Mouse (Mus musculus): ENCODE data around the gene Mvb12b. TPM values are rescaled to one million over a fixed set of nuclear protein-coding genes. Genes with fewer than 3 reads are reported as not detected.
A peak's percentile ranks its signal among the peaks of the same experiment; 100 is the strongest.

The Mvb12b gene
- total RNA-seq, 2 experiments from 2014 or later = 18.1 to 19.1 TPM

DNA sequence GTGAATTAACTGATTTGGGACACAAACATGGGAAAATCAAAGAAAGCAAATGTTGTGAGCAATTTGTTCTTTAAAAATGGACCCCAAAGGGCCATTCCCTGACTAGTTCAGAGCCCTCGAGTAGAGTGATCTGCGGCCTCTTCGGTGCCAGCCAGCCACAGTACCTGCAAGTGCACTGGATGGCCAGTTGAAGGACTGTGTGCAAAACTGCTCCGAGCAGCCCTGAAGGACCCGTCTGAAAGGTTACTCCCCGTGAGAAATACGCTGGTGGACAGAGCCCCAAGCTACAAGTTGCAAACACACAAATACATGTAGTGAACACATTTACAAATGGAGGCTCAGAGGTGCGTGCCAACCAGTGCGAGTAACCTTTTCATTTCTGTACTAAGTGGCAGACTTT lies 98.0 kb downstream of the Mvb12b start:
- DNase-seq = no peak
- intact Hi-C loops (cut with DNase I) = no loop called here

DNA sequence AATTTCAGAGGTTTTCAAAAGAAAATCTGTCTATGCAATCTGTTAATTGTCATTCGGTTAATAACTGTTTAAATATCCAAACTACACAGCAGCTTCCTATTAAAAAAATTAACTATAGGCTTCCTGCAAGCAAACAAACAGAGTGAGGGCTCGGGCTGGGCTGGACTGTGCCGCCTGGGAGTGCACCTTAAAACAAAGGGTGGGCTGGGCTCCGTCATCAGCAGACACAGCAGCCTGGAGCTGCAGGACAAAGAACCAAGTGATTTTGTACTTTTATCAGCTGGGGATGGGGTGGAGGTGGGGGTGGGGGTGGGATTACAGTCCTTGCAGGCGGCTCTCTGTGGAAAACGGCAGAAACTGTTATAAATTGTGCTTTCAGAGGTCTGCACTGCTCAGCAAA lies 98.5 kb downstream of the Mvb12b start:
- intact Hi-C loops (cut with DNase I) = no loop called here
- DNase-seq = no peak

DNA sequence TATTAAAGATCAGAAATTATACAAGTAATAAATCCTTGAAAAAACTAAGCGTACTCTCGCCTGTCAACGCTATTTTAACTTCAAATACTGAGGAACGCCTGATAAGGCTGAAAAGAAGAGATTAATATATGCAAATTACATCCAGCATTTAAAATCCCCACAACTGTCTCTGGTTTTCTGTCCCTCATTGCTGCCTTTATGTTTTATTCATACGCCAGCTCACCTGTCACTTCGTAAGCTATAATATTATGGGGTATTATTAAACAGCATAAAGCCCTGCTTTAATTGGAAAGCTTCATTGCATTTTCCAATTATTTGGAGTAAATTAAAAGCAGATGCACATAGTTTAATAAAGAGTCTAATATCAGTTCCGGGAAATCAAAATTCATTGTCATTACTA lies 98.9 kb downstream of the Mvb12b start:
- intact Hi-C loops (cut with DNase I) = no loop called here
- no peak for DNase-seq

DNA sequence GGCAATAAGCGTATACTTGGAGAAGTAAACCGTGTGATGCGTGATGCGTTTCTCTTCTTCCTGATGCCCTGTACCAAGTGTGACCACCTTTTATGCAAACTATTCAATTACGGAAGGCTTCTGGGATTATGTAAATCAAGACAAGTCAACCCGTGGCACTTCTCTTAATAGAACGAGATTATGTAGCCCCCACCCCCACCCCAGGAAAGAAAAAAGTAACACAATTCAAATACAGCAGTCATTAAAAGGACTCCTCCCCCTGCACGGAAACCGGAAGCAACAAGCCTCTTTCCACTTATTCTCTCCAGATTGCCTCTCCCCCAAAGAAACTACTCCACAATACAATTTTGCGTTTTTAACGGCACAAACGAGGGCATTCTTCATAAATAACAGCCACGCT lies 99.6 kb downstream of the Mvb12b start:
- DNase-seq = no peak
- intact Hi-C loops (cut with DNase I) = no loop called here

DNA sequence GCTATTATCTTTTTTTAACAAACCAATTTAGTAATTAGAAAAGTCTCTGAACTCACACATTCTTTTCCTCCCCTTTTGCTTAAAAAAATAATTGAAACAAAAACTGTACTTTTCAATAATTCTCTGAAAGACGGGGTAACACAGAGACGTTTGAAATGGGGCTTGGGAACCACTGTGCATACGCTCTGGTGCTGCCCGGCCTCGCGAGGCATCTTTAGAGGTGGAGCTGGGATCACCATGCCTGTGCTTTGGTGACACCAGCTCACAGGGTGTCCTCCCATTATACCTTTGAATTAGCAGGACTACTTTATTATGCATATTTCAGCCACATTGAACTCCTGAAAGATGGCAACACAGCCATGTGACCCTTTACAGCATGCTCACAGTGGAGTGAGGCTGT lies 101.7 kb downstream of the Mvb12b start:
- intact Hi-C loops (cut with DNase I) = no loop called here
- DNase-seq = no peak

DNA sequence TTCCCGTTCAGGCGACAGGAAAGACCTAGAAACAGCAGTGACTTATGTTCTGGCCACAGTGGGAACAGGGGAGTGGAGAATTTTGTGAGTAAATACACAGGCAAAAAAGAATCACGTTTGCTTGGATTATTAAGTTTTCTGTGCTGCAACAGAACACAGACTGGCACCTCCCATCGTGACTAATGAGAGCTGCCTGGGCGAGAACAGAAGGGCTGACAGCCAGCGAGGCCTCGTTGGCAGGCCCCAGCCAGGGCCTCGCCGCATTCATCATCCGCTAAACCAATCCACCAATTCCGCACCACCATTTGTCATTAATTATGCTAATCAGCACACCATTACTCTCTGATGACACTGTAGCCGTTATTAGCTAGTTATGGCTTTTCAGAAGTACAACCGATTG lies 102.2 kb downstream of the Mvb12b start:
- intact Hi-C loops (cut with DNase I) = no loop called here
- no peak for DNase-seq

DNA sequence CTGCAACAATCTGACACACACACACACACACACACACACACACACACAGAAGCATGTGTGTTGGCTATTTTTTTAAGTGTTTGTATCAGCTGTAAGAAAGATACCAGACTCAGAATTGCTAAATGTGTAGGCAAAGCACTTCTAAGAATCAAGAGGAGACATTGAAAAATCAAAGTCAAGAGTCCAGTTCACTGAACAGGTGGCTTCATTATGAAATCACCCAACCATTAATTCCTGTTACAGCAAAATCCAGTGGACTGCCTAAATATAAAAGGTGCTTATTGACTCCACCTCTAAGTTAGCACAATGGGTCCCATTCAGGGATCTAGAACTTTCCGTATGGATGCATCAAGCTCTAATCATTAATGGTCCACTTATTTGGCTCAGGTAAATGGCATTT lies 103.0 kb downstream of the Mvb12b start:
- intact Hi-C loops (cut with DNase I) = no loop called here
- no peak for DNase-seq

DNA sequence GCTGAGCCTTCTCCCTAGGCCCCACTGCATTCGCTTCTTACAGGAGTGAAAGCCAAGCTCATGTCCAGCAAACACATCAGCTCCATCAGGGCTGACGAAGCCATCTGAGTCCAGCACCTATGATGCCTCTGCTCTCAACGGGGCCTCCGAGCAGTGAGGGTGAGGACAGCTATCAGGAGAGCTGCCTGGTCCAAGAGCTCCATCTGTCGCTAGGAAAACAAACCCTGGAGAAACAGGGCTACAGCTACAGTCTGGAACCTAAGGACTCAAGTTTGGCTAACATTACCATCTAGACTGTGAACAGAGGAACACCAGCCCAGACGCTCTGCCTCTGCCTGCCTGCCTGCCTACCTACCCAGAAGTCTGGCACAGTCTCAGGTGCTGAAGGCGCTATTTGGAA lies 104.3 kb downstream of the Mvb12b start:
- intact Hi-C loops (cut with DNase I) = no loop called here
- DNase-seq = peak; percentile 13 to 14

DNA sequence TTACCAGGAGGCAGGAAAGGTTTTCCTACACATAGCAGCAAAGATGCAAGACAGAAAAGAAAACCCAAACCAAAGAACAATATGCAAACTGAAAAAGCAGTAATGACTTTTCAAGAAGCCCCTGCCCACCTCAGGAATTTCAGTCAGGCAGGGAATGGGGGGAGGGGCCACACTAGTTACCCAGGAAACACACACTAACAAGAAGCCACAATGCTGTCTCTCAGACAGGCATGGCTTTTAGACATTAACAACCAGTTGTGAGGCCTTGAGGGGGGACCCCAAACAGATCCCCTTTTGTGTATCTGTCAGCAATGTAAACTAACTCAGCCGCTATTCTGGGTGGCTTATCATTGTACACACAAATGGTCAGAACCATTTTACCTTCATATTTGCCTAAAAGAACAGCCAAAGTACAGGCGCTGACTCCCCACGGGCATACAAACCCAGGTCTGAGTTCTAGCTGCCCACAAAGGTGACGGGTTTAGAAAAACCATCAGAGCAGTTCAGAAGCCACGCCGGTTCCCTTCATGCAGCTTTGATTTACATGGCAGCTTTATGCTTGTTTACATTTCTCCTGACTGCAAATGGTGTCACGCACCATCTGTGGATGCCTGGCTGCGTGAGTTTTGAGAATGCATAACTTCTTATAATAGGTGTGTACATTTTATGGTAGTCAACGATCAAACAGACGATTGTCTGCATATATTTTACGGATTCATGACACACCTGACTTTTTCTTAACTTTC lies 105.9 kb downstream of the Mvb12b start:
- DNase-seq = no peak
- intact Hi-C loops (cut with DNase I) = no loop called here

DNA sequence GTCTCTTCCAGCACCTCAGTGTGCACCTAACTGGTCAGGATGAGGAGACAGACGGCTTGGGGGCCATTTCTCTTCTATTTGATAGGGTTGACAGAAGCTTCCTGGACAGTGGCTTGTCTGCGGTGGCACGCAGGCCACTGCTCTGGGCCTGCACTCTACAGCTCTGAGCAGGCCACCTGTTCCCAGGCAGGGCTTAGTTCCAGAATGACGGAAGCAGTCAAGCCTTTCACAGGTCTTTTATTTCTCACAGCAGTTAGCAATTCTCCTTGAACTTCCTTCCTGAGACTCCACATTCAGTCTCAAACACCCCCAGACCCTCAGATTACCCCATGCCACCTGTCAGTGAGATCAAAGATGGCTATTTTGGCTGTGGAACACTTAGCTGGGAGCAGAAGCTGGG lies 109.3 kb downstream of the Mvb12b start:
- DNase-seq = no peak
- intact Hi-C loops (cut with DNase I) = no loop called here

DNA sequence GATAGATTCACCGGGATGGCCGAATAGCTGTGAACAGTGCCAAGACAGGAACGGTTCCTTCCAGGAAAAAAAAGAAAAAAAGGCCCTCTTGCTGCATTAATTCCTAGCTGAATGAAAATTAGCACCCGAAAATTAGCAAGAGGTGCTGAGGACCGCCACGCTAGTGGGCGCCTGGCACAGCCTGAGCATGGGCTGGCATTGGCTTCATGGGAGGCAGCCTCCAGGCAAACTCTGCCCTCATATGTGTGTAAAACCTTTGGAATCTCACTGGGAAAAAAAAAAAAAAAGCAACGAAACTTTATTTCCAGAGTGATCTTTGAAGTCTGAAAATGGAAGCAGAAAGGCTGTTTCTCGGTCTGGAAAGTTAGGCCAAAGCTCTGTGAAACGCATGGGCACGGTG lies 110.7 kb downstream of the Mvb12b start:
- DNase-seq = no peak
- intact Hi-C loops (cut with DNase I) = no loop called here

DNA sequence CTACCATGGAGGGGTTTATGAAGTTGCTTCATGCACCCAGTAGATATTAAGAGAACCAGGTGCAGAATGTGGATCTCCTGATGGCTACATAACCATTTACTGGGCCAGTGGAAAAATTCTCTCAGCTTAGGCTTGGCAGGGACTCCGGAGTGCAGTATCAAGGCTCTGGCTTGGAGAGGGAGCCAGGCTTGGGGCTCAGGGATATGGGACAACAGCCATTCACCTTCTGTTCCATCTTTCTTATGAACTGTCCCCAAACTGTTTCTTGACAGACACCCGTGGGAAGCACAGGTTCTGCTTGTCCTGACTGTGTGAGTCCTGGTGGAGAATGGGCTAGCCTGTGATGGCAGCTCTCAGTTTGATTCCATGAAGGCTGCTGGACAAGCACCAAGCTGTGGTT lies 112.9 kb downstream of the Mvb12b start:
- intact Hi-C loops (cut with DNase I) = no loop called here
- no peak for DNase-seq

DNA sequence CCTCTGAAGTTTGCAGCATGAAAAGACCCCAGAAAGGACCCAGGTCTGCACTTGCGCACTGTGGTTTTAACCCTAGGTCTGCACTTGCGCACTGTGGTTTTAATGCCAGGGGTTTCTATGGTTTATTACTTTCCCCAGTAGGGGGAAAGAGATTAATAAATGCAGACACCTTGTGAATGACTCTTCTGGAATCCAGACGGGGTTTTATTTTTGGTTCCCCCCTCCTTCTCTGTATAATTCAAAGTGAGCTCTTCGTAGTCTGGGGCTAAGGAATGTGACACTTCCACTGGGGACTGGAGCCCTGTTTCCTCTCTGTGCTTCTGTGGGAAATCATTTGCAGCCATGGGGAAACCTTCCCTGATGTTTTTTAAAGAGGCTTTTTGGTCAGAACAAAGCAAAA lies 113.6 kb downstream of the Mvb12b start:
- DNase-seq = no peak
- intact Hi-C loops (cut with DNase I) = no loop called here

DNA sequence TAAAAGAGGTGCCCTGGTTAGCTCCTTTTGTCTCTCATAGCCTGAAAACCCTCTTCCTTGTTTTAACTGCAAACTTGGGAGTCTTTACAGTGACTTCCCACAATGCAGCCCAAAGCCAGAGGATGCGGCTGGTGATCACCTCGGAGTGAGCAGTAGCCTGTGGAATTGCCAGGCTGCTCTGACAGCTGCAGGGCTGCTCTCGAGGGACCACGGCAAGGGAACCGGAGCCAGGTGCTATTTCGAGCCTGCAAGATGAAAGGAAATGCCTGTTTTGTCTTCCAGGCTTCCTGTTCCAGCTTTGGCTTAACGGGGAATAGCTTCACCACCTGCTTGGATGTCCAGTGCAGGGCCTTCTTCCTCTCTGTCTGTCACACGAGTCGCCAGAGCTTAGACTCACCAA lies 115.3 kb downstream of the Mvb12b start:
- intact Hi-C loops (cut with DNase I) = no loop called here
- DNase-seq = peak; percentile 16 to 35

DNA sequence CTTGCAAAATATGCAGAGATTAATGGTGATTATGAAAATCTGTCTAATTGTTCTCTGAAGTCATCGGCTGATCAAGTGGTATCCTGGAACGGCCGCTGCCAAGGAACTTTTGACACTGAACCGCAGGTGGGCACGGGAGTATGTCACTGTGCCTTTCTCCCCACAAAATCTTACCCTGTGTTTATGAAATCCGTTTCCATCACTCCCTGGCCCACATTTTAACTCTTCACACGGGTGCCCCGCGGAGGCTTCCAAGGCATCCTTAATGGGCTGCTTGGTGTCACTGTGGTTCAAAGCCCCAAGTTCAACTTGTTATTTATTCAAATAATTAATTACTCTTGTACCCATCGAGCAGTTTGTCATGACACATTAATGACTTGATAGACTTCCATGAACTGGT lies 116.4 kb downstream of the Mvb12b start:
- intact Hi-C loops (cut with DNase I) = no loop called here
- no peak for DNase-seq

DNA sequence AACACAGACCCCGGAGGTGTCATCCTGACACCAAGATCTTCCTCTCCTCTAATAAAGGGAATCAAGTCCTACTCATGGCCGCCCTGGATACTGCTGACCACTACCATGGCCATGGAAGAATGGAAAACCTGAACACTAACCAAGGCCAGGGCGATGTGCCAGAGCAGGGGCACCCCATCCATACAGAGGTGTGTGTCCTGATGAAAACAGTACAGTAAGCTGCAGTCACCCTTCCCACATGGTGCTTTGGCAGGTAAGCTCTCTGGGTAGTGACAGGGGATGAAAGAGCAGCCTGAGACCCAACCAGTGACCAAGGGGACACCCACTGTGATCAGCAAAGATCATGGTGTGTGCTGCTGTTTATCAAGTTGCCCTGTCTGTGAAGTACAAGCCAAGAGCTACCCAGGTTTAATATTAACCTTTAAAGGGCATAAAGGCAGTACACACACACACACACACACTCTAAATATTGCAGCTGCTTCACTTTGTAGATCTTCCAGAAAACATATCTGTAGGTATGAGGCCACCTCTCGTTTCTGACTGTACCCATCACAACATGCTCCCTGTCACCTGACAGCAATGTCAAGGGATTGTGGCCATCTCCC lies 117.1 kb downstream of the Mvb12b start:
- DNase-seq = no peak
- intact Hi-C loops (cut with DNase I) = no loop called here

DNA sequence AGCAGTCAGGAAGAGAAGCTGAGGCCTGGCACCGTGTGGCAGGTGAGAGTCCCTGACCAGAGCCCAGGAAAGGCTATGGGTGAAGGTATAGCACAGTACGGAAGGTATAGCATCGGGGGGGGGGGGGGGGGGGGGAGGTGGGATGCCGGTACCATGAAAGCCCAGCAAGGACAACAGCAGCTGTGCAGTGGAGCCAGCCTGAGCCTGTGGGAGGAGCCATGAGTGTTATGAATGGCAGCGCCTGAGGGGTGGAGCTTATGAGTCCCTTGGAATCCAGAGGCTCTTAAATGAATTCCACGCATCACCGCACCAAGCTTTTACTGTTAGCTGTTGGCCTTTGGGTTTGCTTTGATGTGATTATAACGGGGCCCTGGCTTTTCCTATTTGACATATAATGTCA lies 123.3 kb downstream of the Mvb12b start:
- intact Hi-C loops (cut with DNase I) = no loop called here

DNA sequence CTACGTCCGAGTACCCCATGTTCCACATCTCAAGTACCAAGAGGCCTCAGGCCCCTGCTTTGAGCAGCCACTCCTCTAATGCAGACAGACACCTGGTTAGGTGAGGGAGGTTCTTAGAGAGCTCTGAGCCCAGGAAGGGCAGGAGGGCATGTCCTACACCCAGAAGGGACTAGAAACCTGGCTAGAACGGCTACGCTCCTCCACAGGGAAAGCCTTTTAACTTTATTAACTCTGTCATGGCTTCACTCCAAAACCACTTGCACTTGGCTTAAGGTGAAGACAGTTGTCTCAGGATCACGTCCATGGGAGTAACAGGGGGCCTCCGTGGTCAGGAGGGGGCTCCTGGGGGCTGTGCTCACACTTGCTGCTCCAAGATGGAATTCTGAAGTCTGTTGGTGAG lies 125.5 kb downstream of the Mvb12b start:
- no peak for DNase-seq
- intact Hi-C loops (cut with DNase I) = no loop called here

More for the DNA sequence above, 123.3 kb downstream of the Mvb12b start:
- DNase-seq = no peak

DNA sequence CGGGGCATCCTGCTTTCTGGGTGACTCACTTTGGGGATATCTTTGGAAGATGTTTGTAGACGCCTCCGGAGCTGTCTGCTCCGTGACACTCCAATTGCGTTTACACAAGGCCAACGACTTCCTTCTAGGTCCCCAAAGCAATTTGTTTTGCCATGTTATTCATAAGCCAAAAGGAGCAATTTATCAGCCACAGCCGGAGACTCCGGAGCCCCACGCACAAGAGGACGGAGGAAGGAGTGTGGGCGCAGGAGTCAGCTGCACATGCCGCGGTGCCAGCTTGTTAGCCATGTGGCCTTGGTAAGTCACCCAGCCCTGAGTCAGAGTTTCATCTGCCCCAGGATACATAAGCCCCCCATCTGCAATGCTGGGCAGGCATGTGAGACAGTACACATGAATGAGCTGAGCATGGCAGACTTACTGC lies 127.2 kb downstream of the Mvb12b start:
- DNase-seq = no peak
- intact Hi-C loops (cut with DNase I) = no loop called here

DNA sequence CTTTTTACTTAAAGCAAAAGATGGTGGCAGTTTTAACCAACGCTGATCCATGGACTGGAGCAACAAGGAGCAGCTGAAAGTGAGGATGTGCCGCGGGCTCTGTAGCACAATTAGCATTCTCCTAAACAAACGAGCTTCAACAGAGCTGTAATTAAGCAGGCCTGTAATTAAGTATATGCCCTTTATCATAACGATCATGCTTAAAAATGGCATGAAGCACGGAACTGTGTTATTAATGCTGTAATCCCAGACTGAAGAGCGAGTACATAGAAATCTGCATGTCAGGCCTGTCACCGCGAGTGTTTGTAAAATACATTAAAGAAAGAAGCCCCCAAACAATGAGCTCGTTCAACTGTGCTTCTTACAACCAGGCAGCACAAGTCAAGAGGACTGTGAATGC lies 128.3 kb downstream of the Mvb12b start:
- intact Hi-C loops (cut with DNase I) = no loop called here
- no peak for DNase-seq

DNA sequence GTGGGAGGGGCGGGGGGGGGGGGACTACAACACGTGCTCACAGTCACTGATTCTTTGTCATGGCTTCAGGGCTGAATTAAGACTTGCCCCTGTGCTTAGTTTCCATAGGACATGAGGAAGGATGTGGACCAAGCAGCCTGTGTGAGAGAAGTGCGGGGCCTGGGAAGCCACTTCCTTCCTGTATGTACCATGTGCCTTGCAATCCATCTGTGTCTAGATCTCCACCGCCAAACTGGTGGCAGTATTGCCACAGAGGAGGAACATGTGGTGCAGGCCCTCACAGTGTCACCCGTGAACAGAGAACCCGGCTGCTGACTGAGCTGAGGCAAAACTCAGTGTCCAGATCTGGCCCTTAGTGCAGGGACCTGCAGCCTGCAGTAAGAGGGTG lies 132.1 kb downstream of the Mvb12b start:
- intact Hi-C loops (cut with DNase I) = no loop called here
- DNase-seq = peak in 1 of 2 experiments; percentile 24

DNA sequence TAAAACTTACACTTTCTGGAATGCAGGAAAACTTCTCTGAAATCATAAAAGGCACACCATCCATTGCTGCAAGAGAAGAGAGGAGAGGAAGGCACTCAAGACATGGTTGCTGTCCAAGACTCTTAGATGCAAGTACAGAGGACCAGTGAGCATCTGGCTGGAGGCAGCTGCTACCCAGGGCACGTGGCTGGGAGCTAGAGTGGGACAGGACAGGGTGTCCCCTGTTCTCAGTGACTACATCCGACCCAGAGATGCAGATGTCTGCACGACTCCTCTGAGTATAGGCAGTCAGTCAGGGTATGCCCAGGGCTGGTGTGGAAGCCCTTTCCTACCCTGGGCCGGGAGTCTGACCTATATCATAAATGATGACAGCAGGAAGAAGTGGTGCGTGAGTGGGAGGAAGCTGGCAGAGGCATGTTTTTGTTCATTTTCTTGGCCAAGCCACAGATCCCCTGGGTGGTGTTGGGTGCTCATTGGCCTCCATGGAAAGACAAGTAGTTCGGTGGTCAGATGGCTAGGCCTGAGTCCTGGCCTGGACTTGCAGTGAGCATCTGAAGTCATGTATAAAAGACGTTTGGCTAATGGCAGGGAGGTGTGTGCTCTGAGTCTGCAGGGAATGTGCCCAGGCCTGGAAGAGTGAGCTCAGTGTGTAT lies 132.6 kb downstream of the Mvb12b start:
- intact Hi-C loops (cut with DNase I) = loop anchor here (5.0 kb wide), 1 partner anchor 152 kb away; no protein-coding TSS in a partner anchor
- DNase-seq = peak; percentile 11 to 17
